Mouse (Mus musculus): ENCODE results near the gene Cyp26c1.

DNA sequence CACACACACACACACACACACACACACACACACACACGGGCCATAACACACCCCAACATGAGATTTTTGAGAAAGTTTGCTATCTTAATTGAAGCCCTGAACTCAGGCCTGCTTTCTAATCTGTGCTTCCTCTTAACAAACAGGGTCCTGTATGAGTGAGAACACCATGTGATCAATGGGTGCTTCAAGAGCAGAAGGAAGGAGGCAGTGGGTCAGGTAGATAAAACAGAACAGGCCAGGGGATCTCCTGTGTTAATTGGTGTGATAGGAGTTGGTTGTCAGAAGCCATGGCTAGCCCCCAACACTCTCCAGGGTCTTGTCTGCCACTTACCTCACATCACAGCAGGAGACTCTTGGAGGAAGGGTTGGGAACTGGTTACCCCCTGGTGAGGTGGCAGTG is 30.6 kb downstream of the Cyp26c1 start:
- TF ChIP-seq POLR2A (IDR thresholded peaks at IDR 0.05; ENCODE audit: extremely low read depth, insufficient read depth, low read length) (no peak), CTCF (IDR thresholded peaks at IDR 0.05; ENCODE audit: extremely low read depth, insufficient read depth, low read length) (no peak)
